Mouse (Mus musculus): ENCODE results near the gene Pfdn6. TPM values are rescaled to one million over a fixed set of nuclear protein-coding genes. Genes with fewer than 3 reads are reported as not detected.
A peak's percentile ranks its signal among the peaks of the same experiment; 100 is the strongest.
"Not testable (repeated sequence)": the region's sequence is repeated elsewhere in the genome, so short reads cannot be mapped to it uniquely, and the experiment has no call there.

Pfdn6 gene
- total RNA-seq, 2 experiments from 2014 or later, result 192 to 235 TPM

GRCm38 (mm10) chr17:33957493-33957892, 17.4 kb upstream of the Pfdn6 start:
- no peak for ATAC-seq (replicated peaks; ENCODE audit: low FRiP score, low TSS enrichment, poor library complexity, severe bottlenecking)

- ATAC-seq (replicated peaks; ENCODE audit: low FRiP score, low TSS enrichment, poor library complexity, severe bottlenecking), result no peak
Observed at GRCm38 (mm10) chr17:33956336-33956735, 16.2 kb upstream of the Pfdn6 start.

- ATAC-seq (replicated peaks; ENCODE audit: low FRiP score, low TSS enrichment, poor library complexity, severe bottlenecking), result peak; percentile 70
Observed at GRCm38 (mm10) chr17:33955555-33956214, 15.5 kb upstream of the Pfdn6 start, which contains the start of the genes Vps52 and Rps18. Gene Vps52, plus strand, starts transcription at chr17:33955812. Gene Rps18, minus strand, starts transcription at chr17:33956001.

GRCm38 (mm10) chr17:33954646-33955554, 14.8 kb upstream of the Pfdn6 start:
- no peak for ATAC-seq (replicated peaks; ENCODE audit: low FRiP score, low TSS enrichment, poor library complexity, severe bottlenecking)

- no peak for ATAC-seq (replicated peaks; ENCODE audit: low FRiP score, low TSS enrichment, poor library complexity, severe bottlenecking)
Observed at GRCm38 (mm10) chr17:33953961-33954565, 13.9 kb upstream of the Pfdn6 start.

- ATAC-seq (replicated peaks; ENCODE audit: low FRiP score, low TSS enrichment, poor library complexity, severe bottlenecking), result no peak
Observed at GRCm38 (mm10) chr17:33953310-33953709, 13.2 kb upstream of the Pfdn6 start.

GRCm38 (mm10) chr17:33952879-33953278, 12.7 kb upstream of the Pfdn6 start:
- no peak for ATAC-seq (replicated peaks; ENCODE audit: low FRiP score, low TSS enrichment, poor library complexity, severe bottlenecking)

- not testable (repeated sequence) for ATAC-seq (replicated peaks; ENCODE audit: low FRiP score, low TSS enrichment, poor library complexity, severe bottlenecking)
Observed at GRCm38 (mm10) chr17:33952015-33952414, 11.9 kb upstream of the Pfdn6 start.

- peak; percentile 69 for ATAC-seq (replicated peaks; ENCODE audit: low FRiP score, low TSS enrichment, poor library complexity, severe bottlenecking)
Observed at GRCm38 (mm10) chr17:33951021-33951946, 11.1 kb upstream of the Pfdn6 start, which contains the start of gene B3galt4. Gene B3galt4, minus strand, starts transcription at chr17:33951488.

- ATAC-seq (replicated peaks; ENCODE audit: low FRiP score, low TSS enrichment, poor library complexity, severe bottlenecking), result no peak
Observed at GRCm38 (mm10) chr17:33950131-33950625, 10.0 kb upstream of the Pfdn6 start.

- ATAC-seq (replicated peaks; ENCODE audit: low FRiP score, low TSS enrichment, poor library complexity, severe bottlenecking), result no peak
Observed at GRCm38 (mm10) chr17:33948905-33949537, 8.9 kb upstream of the Pfdn6 start.

GRCm38 (mm10) chr17:33948090-33948904, 8.2 kb upstream of the Pfdn6 start:
- ATAC-seq (replicated peaks; ENCODE audit: low FRiP score, low TSS enrichment, poor library complexity, severe bottlenecking), result no peak

- ATAC-seq (replicated peaks; ENCODE audit: low FRiP score, low TSS enrichment, poor library complexity, severe bottlenecking), result no peak
Observed at GRCm38 (mm10) chr17:33947430-33948089, 7.4 kb upstream of the Pfdn6 start.

- ATAC-seq (replicated peaks; ENCODE audit: low FRiP score, low TSS enrichment, poor library complexity, severe bottlenecking), result no peak
Observed at GRCm38 (mm10) chr17:33943454-33943853, 3.3 kb upstream of the Pfdn6 start.

GRCm38 (mm10) chr17:33941381-33941780, 1.2 kb upstream of the Pfdn6 start:
- ATAC-seq (replicated peaks; ENCODE audit: low FRiP score, low TSS enrichment, poor library complexity, severe bottlenecking), result no peak

- no peak for ATAC-seq (replicated peaks; ENCODE audit: low FRiP score, low TSS enrichment, poor library complexity, severe bottlenecking)
Observed at GRCm38 (mm10) chr17:33940981-33941380, 838 bp upstream of the Pfdn6 start.

GRCm38 (mm10) chr17:33938783-33939182, 1.4 kb downstream of the Pfdn6 start:
- no peak for ATAC-seq (replicated peaks; ENCODE audit: low FRiP score, low TSS enrichment, poor library complexity, severe bottlenecking)

Measured in megakaryocyte-erythroid progenitor cell, adult 5-6 weeks (primary cell).